Mouse (Mus musculus) liver, adult 2 months (tissue): Measurements from ENCODE around the gene Cacna2d1.

ENCODE experiments used
- CTCF ChIP-seq: fragments of 200-500 bp; IDR thresholded peaks from 2 replicates; pipeline ENCODE4 v1.5.1; 2011; ENCODE audit warnings: low read depth, low read length, control low read depth
- POLR2A ChIP-seq: fragments of 200-500 bp; IDR thresholded peaks from 2 replicates; pipeline ENCODE4 v1.6.1; 2011; ENCODE audit warnings: low read length, control low read depth; ENCODE audit not compliant: insufficient read depth; ENCODE audit errors: extremely low read depth

DNA sequence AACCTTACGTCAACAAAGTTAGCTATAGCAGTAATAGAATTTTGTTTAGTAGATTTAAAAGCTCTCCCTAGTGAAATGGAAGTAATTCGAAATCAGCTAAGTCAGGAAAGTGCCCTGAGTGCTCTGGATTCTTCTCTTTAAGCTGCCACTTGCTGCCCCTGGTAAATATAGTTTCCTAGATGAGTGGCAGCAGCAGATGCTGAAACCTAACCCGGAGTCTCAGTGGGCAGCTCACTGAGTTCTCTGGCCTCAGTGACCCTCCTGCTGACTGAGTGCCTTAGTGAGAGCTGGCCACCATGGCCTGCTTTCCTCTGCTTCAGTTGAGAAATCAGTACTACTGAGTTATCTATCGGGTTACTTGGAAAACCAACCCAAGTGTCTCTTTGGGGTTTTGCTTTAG lies 37.3 kb downstream of the Cacna2d1 start:
- TF ChIP-seq CTCF (no peak), POLR2A (no peak)
